Mouse (Mus musculus): ENCODE data around the gene Dag1.

GRCm38 (mm10) chr9:108272691-108273090 lies 8.9 kb upstream of the Dag1 start:
- no peak for TF ChIP-seq CTCF (IDR thresholded peaks at IDR 0.05; ENCODE audit: borderline replicate concordance, insufficient read depth, low read length)
- TF ChIP-seq POLR2A (IDR thresholded peaks at IDR 0.05; ENCODE audit: low read depth, low read length): no peak
